Mouse (Mus musculus): ENCODE results near the gene Gm853. TPM values are rescaled to one million over a fixed set of nuclear protein-coding genes. Genes with fewer than 3 reads are reported as not detected.

Gene Gm853
- not detected in 2 replicates for polyA plus RNA-seq (2014; fragmentation: Nextera tagmentation; extraction: Ambion mirVana)

- Histone ChIP-seq H3K4me1 (ENCODE audit: control insufficient read depth, insufficient read depth, low read length) (no peaks in the 10 kb centered on the region), H3K9me3 (ENCODE audit: control insufficient read depth, low read length) (no peaks in the 10 kb centered on the region), H3K4me3 (ENCODE audit: low read depth, low read length) (no peak within 1 kb of the TSS), H3K9ac (ENCODE audit: low read length) (no peak within 1 kb of the TSS), H3K27ac (replicated peaks; ENCODE audit: low read depth, low read length) (no peak within 1 kb of the TSS), H3K36me3 (ENCODE audit: control insufficient read depth, insufficient read depth, low read length) (no peaks in the 10 kb centered on the region), H3K27me3 (ENCODE audit: control insufficient read depth, insufficient read depth, low read length) (no peaks in the 10 kb centered on the region), H3K4me2 (ENCODE audit: low read depth, severe bottlenecking) (no peak within 1 kb of the TSS)
- no peak for ATAC-seq (ENCODE audit: insufficient number of reproducible peaks, low FRiP score, low TSS enrichment, low read depth)
- WGBS, result 69% methylated on average over 4 of the region's 4 CpGs
- DNase-seq (ENCODE audit: low spot score), result no peak
Measured at GRCm38 (mm10) chr4:130222179-130222578, at the start of gene Gm853. TSS of gene Gm853 (minus strand) at chr4:130222401.

- peaks cover 14% of the 10 kb centered on the region; the same call in 1 of the 2 replicates for H3K4me1 ChIP-seq (ENCODE audit: control insufficient read depth, insufficient read depth, low read length)
- no peak overlapping the region for H3K4me2 ChIP-seq (ENCODE audit: low read depth, severe bottlenecking)
- no peak overlapping the region for H3K4me3 ChIP-seq (ENCODE audit: low read depth, low read length)
- ATAC-seq (ENCODE audit: insufficient number of reproducible peaks, low FRiP score, low TSS enrichment, low read depth) (no peak), DNase-seq (ENCODE audit: low spot score) (no peak)
- H3K27ac ChIP-seq (replicated peaks; ENCODE audit: low read depth, low read length), result no peak overlapping the region
- no peaks in the 10 kb centered on the region for H3K9me3 ChIP-seq (ENCODE audit: control insufficient read depth, low read length)
- H3K36me3 ChIP-seq (ENCODE audit: control insufficient read depth, insufficient read depth, low read length), result no peaks in the 10 kb centered on the region
- H3K27me3 ChIP-seq (ENCODE audit: control insufficient read depth, insufficient read depth, low read length), result no peaks in the 10 kb centered on the region
- H3K9ac ChIP-seq (ENCODE audit: low read length), result no peak overlapping the region
- 86% methylated on average over 6 of the region's 6 CpGs for WGBS
Measured at GRCm38 (mm10) chr4:130270611-130271347, 48.6 kb upstream of the Gm853 start.

GRCm38 (mm10) chr4:130270089-130270488 lies 47.9 kb upstream of the Gm853 start:
- Histone ChIP-seq H3K36me3 (ENCODE audit: control insufficient read depth, insufficient read depth, low read length) (no peaks in the 10 kb centered on the region), H3K9me3 (ENCODE audit: control insufficient read depth, low read length) (no peaks in the 10 kb centered on the region), H3K4me2 (ENCODE audit: low read depth, severe bottlenecking) (no peak overlapping the region), H3K27me3 (ENCODE audit: control insufficient read depth, insufficient read depth, low read length) (no peaks in the 10 kb centered on the region), H3K4me3 (ENCODE audit: low read depth, low read length) (no peak overlapping the region), H3K27ac (replicated peaks; ENCODE audit: low read depth, low read length) (no peak overlapping the region), H3K9ac (ENCODE audit: low read length) (no peak overlapping the region), H3K4me1 (ENCODE audit: control insufficient read depth, insufficient read depth, low read length) (peaks cover 14% of the 10 kb centered on the region; the same call in 1 of the 2 replicates)
- 85% methylated on average over 8 of the region's 8 CpGs for WGBS
- no peak for DNase-seq (ENCODE audit: low spot score)
- no peak for ATAC-seq (ENCODE audit: insufficient number of reproducible peaks, low FRiP score, low TSS enrichment, low read depth)

GRCm38 (mm10) chr4:130268736-130269135 lies 46.5 kb upstream of the Gm853 start:
- Histone ChIP-seq H3K4me2 (ENCODE audit: low read depth, severe bottlenecking) (no peak overlapping the region), H3K9me3 (ENCODE audit: control insufficient read depth, low read length) (no peaks in the 10 kb centered on the region), H3K9ac (ENCODE audit: low read length) (no peak overlapping the region), H3K4me3 (ENCODE audit: low read depth, low read length) (no peak overlapping the region), H3K36me3 (ENCODE audit: control insufficient read depth, insufficient read depth, low read length) (no peaks in the 10 kb centered on the region), H3K27ac (replicated peaks; ENCODE audit: low read depth, low read length) (no peak overlapping the region), H3K4me1 (ENCODE audit: control insufficient read depth, insufficient read depth, low read length) (peaks cover 14% of the 10 kb centered on the region; the same call in 1 of the 2 replicates), H3K27me3 (ENCODE audit: control insufficient read depth, insufficient read depth, low read length) (no peaks in the 10 kb centered on the region)
- no peak for DNase-seq (ENCODE audit: low spot score)
- no peak for ATAC-seq (ENCODE audit: insufficient number of reproducible peaks, low FRiP score, low TSS enrichment, low read depth)
- 90% methylated on average over 10 of the region's 10 CpGs for WGBS

- Histone ChIP-seq H3K36me3 (ENCODE audit: control insufficient read depth, insufficient read depth, low read length) (peaks cover 4% of the 10 kb centered on the region; the same call in 1 of the 2 replicates), H3K9me3 (ENCODE audit: control insufficient read depth, low read length) (no peaks in the 10 kb centered on the region), H3K27ac (replicated peaks; ENCODE audit: low read depth, low read length) (no peak overlapping the region), H3K4me2 (ENCODE audit: low read depth, severe bottlenecking) (no peak overlapping the region), H3K27me3 (ENCODE audit: control insufficient read depth, insufficient read depth, low read length) (no peaks in the 10 kb centered on the region), H3K4me1 (ENCODE audit: control insufficient read depth, insufficient read depth, low read length) (0 out of 2 replicates have a peak, but pooled peaks cover 11% of the 10 kb centered on the region), H3K4me3 (ENCODE audit: low read depth, low read length) (no peak overlapping the region), H3K9ac (ENCODE audit: low read length) (peak overlapping the region; percentile 34; the same call in 1 of the 2 replicates)
- ATAC-seq (ENCODE audit: insufficient number of reproducible peaks, low FRiP score, low TSS enrichment, low read depth) (no peak), DNase-seq (ENCODE audit: low spot score) (no peak)
- WGBS, result 80% methylated on average over 7 of the region's 7 CpGs
Measured at GRCm38 (mm10) chr4:130267069-130267468, 44.9 kb upstream of the Gm853 start.

- Histone ChIP-seq H3K9ac (ENCODE audit: low read length) (no peak overlapping the region), H3K4me3 (ENCODE audit: low read depth, low read length) (no peak overlapping the region), H3K36me3 (ENCODE audit: control insufficient read depth, insufficient read depth, low read length) (peaks cover 4% of the 10 kb centered on the region; the same call in 1 of the 2 replicates), H3K27me3 (ENCODE audit: control insufficient read depth, insufficient read depth, low read length) (no peaks in the 10 kb centered on the region), H3K27ac (replicated peaks; ENCODE audit: low read depth, low read length) (no peak overlapping the region), H3K4me2 (ENCODE audit: low read depth, severe bottlenecking) (no peak overlapping the region), H3K4me1 (ENCODE audit: control insufficient read depth, insufficient read depth, low read length) (0 out of 2 replicates have a peak, but pooled peaks cover 11% of the 10 kb centered on the region), H3K9me3 (ENCODE audit: control insufficient read depth, low read length) (no peaks in the 10 kb centered on the region)
- DNase-seq (ENCODE audit: low spot score) (no peak), ATAC-seq (ENCODE audit: insufficient number of reproducible peaks, low FRiP score, low TSS enrichment, low read depth) (no peak)
- 51% methylated on average over 9 of the region's 9 CpGs for WGBS
Measured at GRCm38 (mm10) chr4:130266601-130267000, 44.4 kb upstream of the Gm853 start.

- ATAC-seq (ENCODE audit: insufficient number of reproducible peaks, low FRiP score, low TSS enrichment, low read depth) (no peak), DNase-seq (ENCODE audit: low spot score) (peak; percentile 84)
- Histone ChIP-seq H3K9ac (ENCODE audit: low read length) (no peak overlapping the region), H3K36me3 (ENCODE audit: control insufficient read depth, insufficient read depth, low read length) (peaks cover 4% of the 10 kb centered on the region; the same call in 1 of the 2 replicates), H3K27me3 (ENCODE audit: control insufficient read depth, insufficient read depth, low read length) (no peaks in the 10 kb centered on the region), H3K4me3 (ENCODE audit: low read depth, low read length) (no peak overlapping the region), H3K4me1 (ENCODE audit: control insufficient read depth, insufficient read depth, low read length) (0 out of 2 replicates have a peak, but pooled peaks cover 11% of the 10 kb centered on the region), H3K4me2 (ENCODE audit: low read depth, severe bottlenecking) (no peak overlapping the region), H3K27ac (replicated peaks; ENCODE audit: low read depth, low read length) (no peak overlapping the region), H3K9me3 (ENCODE audit: control insufficient read depth, low read length) (no peaks in the 10 kb centered on the region)
- 24% methylated on average over 24 of the region's 24 CpGs for WGBS
Measured at GRCm38 (mm10) chr4:130264698-130265349, 42.6 kb upstream of the Gm853 start.

- Histone ChIP-seq H3K4me2 (ENCODE audit: low read depth, severe bottlenecking) (no peak overlapping the region), H3K4me1 (ENCODE audit: control insufficient read depth, insufficient read depth, low read length) (0 out of 2 replicates have a peak, but pooled peaks cover 11% of the 10 kb centered on the region), H3K9ac (ENCODE audit: low read length) (no peak overlapping the region; the same call in 1 of the 2 replicates), H3K27ac (replicated peaks; ENCODE audit: low read depth, low read length) (no peak overlapping the region), H3K4me3 (ENCODE audit: low read depth, low read length) (no peak overlapping the region), H3K9me3 (ENCODE audit: control insufficient read depth, low read length) (no peaks in the 10 kb centered on the region), H3K27me3 (ENCODE audit: control insufficient read depth, insufficient read depth, low read length) (no peaks in the 10 kb centered on the region), H3K36me3 (ENCODE audit: control insufficient read depth, insufficient read depth, low read length) (peaks cover 4% of the 10 kb centered on the region; the same call in 1 of the 2 replicates)
- no peak for DNase-seq (ENCODE audit: low spot score)
- ATAC-seq (ENCODE audit: insufficient number of reproducible peaks, low FRiP score, low TSS enrichment, low read depth), result no peak
- 41% methylated on average over 11 of the region's 11 CpGs for WGBS
Measured at GRCm38 (mm10) chr4:130264131-130264530, 41.9 kb upstream of the Gm853 start.
